Mouse (Mus musculus): ENCODE measurements around the gene Dse.

The Dse gene

DNA sequence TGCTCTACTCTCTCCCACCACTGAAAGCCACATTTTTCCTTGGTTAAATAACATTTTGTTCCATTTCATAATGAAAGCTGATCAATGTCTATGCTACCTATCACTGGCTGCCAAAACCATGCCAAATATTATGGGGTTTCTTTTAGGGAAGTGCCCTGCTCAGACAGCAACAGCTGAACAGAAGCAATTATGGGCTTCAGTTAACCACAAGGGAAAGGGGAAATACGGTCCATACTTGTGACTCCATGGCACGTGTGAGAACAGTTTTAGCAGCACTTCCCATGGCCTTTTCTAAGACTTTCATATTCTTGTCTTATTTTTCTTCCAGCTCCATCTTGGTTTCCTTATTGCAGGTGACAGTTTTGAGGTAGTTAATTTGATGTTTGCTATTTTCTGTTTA, 76.2 kb downstream of the Dse start:
- no peak for DNase-seq (ENCODE audit: low spot score)

DNA sequence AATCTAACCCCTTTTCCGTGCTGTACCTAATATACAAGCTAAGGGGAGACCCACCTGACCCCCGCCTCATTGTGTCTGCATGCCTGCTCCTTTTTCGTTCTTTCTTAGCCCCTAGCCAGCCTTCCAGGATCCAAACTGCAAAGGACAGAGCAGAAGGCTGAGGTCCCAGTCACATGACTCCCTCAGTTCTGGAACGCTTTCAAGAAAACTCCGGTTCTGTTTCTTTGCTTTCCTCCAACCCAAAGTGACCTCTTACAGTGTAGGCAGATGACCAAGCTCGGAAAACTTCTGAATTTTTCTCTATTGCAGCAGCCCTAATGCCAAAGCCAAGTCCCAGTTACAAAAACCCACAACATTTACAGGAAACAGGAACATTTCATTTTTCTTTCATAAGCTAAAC, 79.1 kb downstream of the Dse start:
- no peak for DNase-seq (ENCODE audit: low spot score)

DNA sequence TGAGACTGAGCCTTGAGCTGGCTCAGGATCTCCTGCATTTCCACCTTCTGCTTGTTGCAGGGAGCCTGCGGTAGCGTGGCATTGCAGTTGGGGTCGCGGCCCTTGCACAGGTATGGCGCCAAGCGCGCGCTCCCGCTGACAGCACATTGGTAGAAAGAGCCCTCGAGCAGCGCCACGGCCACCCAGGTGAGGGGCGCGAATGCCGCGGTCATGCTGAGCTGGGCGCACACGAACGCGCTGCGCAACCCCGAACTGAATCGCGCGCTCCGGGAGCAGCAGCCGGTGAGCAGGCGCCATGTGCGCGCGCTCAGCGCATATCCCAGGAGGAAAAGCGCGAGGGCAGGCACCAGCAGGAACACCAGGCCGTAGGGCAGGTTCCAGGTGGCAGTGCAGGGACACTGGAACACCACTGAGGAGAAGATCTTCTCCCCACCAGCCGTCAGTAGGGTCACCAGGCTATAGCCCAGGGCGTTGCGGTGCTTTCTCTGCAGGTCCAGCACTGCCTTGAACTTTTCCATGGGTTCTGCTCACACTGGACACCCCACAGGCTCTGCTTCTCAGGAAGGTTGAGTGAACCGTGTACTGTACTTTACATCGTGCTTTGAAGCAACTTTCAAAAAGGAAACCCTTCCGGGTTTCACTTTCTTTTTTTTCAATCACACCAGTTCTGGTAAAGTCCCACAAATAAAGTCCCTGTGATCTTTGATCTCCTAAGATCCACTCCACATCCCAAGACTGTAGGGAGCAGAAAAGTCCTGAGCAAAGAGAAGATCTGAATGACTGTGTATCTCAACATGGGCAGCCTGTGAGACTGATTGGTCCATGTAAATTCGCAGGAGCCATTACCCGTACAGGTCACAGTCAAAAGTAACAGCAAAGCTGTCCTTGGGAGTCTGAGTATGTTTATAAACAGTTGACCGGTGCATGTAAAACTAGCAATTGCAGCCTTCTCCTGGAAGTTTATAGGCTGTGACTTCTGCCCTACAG, 79.8 kb downstream of the Dse start, which contains the start of gene Calhm6:
TSS of gene Calhm6 (minus strand) at position 593 of the 987 bp plus-strand sequence.
- DNase-seq (ENCODE audit: low spot score): peak; percentile 17

DNA sequence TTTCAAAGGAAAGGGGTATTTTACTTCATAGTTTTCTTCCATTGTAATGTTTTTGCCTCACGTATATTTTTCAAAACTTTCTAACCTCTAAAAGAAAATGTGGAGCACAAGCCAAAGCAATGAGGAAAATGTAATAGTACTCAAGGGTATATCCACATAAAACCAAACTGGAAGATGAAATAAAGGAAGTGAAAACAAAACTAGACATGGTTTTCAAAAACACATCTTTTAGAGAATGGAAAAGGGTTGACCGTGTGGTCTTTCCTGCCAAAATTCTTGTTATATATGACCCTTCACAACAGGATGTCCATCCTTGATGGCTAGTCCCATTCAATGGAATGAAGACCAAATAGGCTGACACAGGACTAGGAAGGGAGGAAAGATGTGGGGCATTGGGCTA, 89.1 kb downstream of the Dse start:
- no peak for DNase-seq (ENCODE audit: low spot score)

DNA sequence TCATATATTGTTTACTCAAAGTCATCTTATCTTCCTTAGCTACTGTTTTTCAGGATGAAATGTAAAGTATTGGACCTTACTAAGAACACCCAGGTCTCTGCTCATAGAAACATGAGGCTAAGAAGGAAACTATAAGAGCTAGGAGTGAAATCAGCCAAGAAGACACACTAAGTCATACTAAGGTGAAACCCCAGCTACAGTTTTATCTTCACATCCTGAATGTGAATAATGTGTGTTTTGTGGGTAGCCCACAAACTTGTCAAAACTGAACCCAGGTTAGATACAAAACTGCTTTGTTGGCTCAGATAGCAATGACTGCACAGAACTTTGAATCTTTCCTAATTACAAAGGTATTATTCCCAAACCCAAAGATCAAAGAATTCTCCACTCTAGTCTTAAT, 89.7 kb downstream of the Dse start:
- no peak for DNase-seq (ENCODE audit: low spot score)

DNA sequence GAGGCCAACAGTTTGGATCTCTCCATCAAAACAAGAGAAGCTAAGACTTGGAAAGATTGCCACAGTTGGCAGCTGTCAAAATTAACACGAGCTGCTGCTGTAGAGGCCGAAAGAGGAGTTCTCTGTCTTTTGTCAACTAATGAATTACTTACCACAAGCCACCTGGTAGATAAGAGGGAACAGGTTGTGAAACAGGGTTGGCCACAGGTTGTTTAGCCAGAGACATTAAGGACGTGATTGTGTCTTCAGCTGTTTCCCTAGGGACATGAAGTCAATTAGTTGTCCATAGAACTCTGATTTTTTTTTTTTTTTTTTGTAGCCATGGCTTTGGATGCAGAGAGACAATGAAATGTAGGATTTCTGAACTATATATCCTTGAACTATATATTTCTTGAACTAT, 90.4 kb downstream of the Dse start:
- no peak for DNase-seq (ENCODE audit: low spot score)

DNA sequence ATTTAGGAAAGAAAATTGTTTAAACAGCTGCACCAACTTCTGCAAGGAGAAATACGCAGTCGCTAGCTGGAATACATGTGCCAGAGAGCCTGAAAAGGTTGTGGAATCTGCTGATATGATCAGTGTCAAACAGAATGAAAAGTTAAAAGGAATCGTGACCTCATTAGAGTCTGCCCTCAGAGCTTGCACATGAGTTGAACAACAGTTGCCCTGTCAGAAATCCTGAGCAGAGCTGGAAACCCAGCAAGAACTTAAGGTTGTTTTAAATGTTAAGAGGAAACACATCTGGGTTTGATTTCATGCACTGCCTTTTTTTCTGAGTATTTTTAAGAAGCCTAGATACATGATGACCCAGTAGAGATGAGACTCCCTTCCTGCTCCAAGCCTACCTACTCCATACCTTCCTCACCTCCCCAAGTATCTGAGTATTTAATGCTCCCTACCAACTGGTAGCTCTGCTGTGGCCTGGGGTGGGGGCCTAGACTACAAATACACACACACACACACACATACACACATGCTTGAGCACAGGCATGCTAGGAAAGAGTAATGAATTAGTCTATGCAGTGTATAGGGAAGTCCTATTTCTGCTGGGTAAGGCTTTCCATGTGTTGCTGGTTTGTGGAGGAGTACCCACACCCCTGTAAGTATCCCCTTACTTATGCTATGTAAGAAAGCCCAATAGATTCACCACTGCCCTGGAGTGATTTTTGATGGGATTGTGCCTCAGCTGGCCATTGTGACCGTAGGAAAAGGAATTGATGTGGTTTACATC, 95.4 kb downstream of the Dse start:
- no peak for DNase-seq (ENCODE audit: low spot score)

DNA sequence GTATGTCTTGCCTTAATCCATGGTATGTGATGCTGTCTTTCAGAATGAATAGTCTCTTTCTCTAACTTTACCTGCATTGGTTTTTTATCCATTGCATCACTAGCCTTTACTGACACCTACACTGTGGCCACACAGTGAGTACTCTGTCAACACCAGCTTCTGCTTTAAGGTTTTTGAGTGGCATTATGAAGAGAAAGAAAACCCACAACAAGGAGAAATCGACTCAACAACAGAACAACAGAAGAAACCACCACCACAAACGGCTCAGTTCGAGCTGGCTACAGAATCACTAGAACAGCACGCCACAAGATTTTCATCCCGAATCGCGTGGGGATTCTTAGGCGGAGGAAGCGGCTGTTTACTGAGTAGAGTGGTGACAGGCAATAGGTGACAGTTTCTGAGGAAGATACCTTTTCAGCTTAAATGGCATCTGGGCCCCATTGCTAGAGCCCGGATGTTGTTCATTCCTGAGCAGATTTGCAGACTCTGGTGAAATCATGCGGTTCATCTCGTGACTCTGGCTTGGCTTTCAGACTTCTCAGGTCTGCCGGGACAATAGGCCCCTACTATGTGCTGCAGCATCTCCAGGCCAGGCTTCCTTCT, 96.6 kb downstream of the Dse start:
- no peak for DNase-seq (ENCODE audit: low spot score)

Data from ovary, postnatal 14 days (tissue).